Mouse (Mus musculus) intestine, embryonic 14.5 days (tissue): ENCODE data around the gene Gabpa. TPM values are rescaled to one million over a fixed set of nuclear protein-coding genes. Genes with fewer than 3 reads are reported as not detected.

Experiments used
- ATAC-seq: fragments of 200-750 bp; cut with Nextera tagmentation; replicated peaks from 2 replicates; pipeline ENCODE4 v1.8.0; 2017; ENCODE audit warnings: low read depth, moderate number of reproducible peaks, moderate TSS enrichment, moderate library complexity; ENCODE audit not compliant: low FRiP score, low TSS enrichment
- DNase-seq: peaks from one replicate; pipeline ENCODE4 v3.0.0-alpha.2; 2018; ENCODE audit warnings: low spot score
- H3K27ac ChIP-seq: fragments of 300-500 bp; sonication (generic); 2 replicates; pipeline ENCODE4 v1.5.1; 2014; ENCODE audit warnings: low read depth, mild to moderate bottlenecking, control low read depth
- H3K27me3 ChIP-seq: fragments of 300-500 bp; sonication (generic); replicated peaks from 2 replicates; pipeline ENCODE4 v1.6.1; 2014; ENCODE audit warnings: low read length, control low read depth; ENCODE audit not compliant: control insufficient read depth, insufficient read depth
- H3K36me3 ChIP-seq: fragments of 300-500 bp; sonication (generic); 2 replicates; pipeline ENCODE4 v1.6.1; 2014; ENCODE audit warnings: low read length, control low read depth; ENCODE audit not compliant: control insufficient read depth, insufficient read depth
- H3K4me1 ChIP-seq: fragments of 300-500 bp; sonication (generic); replicated peaks from 2 replicates; pipeline ENCODE4 v1.6.1; 2014; ENCODE audit warnings: low read length, control low read depth, mixed read lengths; ENCODE audit not compliant: control insufficient read depth, insufficient read depth
- H3K4me2 ChIP-seq: fragments of 300-500 bp; sonication (generic); 2 replicates; pipeline ENCODE4 v1.6.1; 2014; ENCODE audit warnings: low read length
- H3K4me3 ChIP-seq: fragments of 300-500 bp; sonication (generic); 2 replicates; pipeline ENCODE4 v1.5.1; 2014; ENCODE audit warnings: low read depth, low read length, control low read depth, mixed read lengths
- H3K9ac ChIP-seq: fragments of 300-500 bp; sonication (generic); 2 replicates; pipeline ENCODE4 v1.6.1; 2014; ENCODE audit warnings: mild to moderate bottlenecking, low read length
- H3K9me3 ChIP-seq: fragments of 300-500 bp; sonication (generic); 2 replicates; pipeline ENCODE4 v1.6.1; 2016; ENCODE audit warnings: low read length, control low read depth; ENCODE audit not compliant: control insufficient read depth
- WGBS: fragments of 180-500 bp; shearing (Covaris S2); extraction: QIAGEN DNeasy Blood & Tissue Kit; methylation state at CpG from one replicate; pipeline ENCODE4 v1.1.7; 2014; 5-methylcytosine and 5-hydroxymethylcytosine counted together
- polyA plus RNA-seq: library from polyadenylated mRNA; unstranded; fragments of >200 nt; fragmentation: Nextera tagmentation; extraction: Ambion mirVana; gene quantifications from 2 replicates; pipeline ENCODE4 v1.2.1, GENCODE M21; 2014

Gene Gabpa
- polyA plus RNA-seq, 1 experiment from 2014 or later = 31.9 TPM

- Histone ChIP-seq H3K4me1 (peaks cover 4% of the 10 kb centered on the region; the same call in 1 of the 2 replicates), H3K9me3 (no peaks in the 10 kb centered on the region), H3K27me3 (no peaks in the 10 kb centered on the region), H3K4me3 (no peak overlapping the region), H3K9ac (no peak overlapping the region), H3K36me3 (peaks cover 49% of the 10 kb centered on the region), H3K4me2 (no peak overlapping the region), H3K27ac (no peak overlapping the region)
- DNase-seq (no peak), ATAC-seq (no peak)
- WGBS = 96% methylated on average over 5 of the region's 5 CpGs
These were observed 2.0 kb upstream of the Gabpa start for GRCm38 (mm10) chr16:84832736-84833135.

- Histone ChIP-seq H3K9ac (peak overlapping the region; percentile 96), H3K9me3 (no peaks in the 10 kb centered on the region), H3K27me3 (no peaks in the 10 kb centered on the region), H3K27ac (peak overlapping the region; percentile 98), H3K36me3 (peaks cover 38% of the 10 kb centered on the region), H3K4me3 (peak overlapping the region; percentile 67), H3K4me2 (peak overlapping the region; percentile 73), H3K4me1 (peaks cover 4% of the 10 kb centered on the region; the same call in 1 of the 2 replicates)
- ATAC-seq (no peak), DNase-seq (no peak)
- 1% methylated on average over 22 of the region's 22 CpGs for WGBS
These were observed 381 bp upstream of the Gabpa start for GRCm38 (mm10) chr16:84834344-84834743.

GRCm38 (mm10) chr16:84835441-84835822 lies 707 bp downstream of the Gabpa start, which contains the start of gene Atp5j:
Atp5j (minus strand) TSS chr16:84835625.
- WGBS = under 1% methylated on average over 55 of the region's 57 CpGs
- DNase-seq (peak; percentile 87), ATAC-seq (peak; percentile 65)
- no peaks in the 10 kb centered on the region for H3K9me3 ChIP-seq
- H3K4me3 ChIP-seq = peak within 1 kb of the TSS; percentile 67
- H3K4me1 ChIP-seq = peaks cover 4% of the 10 kb centered on the region; the same call in 1 of the 2 replicates
- peak within 1 kb of the TSS; percentile 96 for H3K9ac ChIP-seq
- H3K36me3 ChIP-seq = peaks cover 36% of the 10 kb centered on the region
- H3K4me2 ChIP-seq = peak within 1 kb of the TSS; percentile 73
- peak within 1 kb of the TSS; percentile 98 for H3K27ac ChIP-seq
- no peaks in the 10 kb centered on the region for H3K27me3 ChIP-seq

GRCm38 (mm10) chr16:84835823-84836743 lies 1.4 kb downstream of the Gabpa start:
- 5% methylated on average over 29 of the region's 29 CpGs for WGBS

GRCm38 (mm10) chr16:84838576-84838975 lies 3.9 kb downstream of the Gabpa start:
- peaks cover 34% of the 10 kb centered on the region for H3K36me3 ChIP-seq
- no peak overlapping the region for H3K4me3 ChIP-seq
- no peak overlapping the region for H3K9ac ChIP-seq
- no peak overlapping the region for H3K27ac ChIP-seq
- no peak for ATAC-seq
- H3K4me2 ChIP-seq = no peak overlapping the region
- no peaks in the 10 kb centered on the region for H3K9me3 ChIP-seq
- WGBS = 74% methylated on average over 2 of the region's 2 CpGs
- H3K27me3 ChIP-seq = no peaks in the 10 kb centered on the region
- no peaks in the 10 kb centered on the region; the same call in 1 of the 2 replicates for H3K4me1 ChIP-seq
- no peak for DNase-seq

More at GRCm38 (mm10) chr16:84835823-84836743, 1.4 kb downstream of the Gabpa start:
- Histone ChIP-seq H3K27me3 (no peaks in the 10 kb centered on the region), H3K9ac (peak overlapping the region; percentile 96), H3K9me3 (no peaks in the 10 kb centered on the region), H3K27ac (peak overlapping the region; percentile 98), H3K36me3 (peaks cover 36% of the 10 kb centered on the region), H3K4me1 (peaks cover 4% of the 10 kb centered on the region; the same call in 1 of the 2 replicates), H3K4me3 (peak overlapping the region; percentile 67), H3K4me2 (peak overlapping the region; percentile 73)
- peak; percentile 81 for DNase-seq
- peak; percentile 8; the same call in 1 of the 2 replicates for ATAC-seq

- ATAC-seq (no peak), DNase-seq (no peak)
- Histone ChIP-seq H3K4me1 (no peaks in the 10 kb centered on the region), H3K4me2 (no peak overlapping the region), H3K9ac (no peak overlapping the region), H3K9me3 (no peaks in the 10 kb centered on the region), H3K4me3 (no peak overlapping the region), H3K36me3 (peaks cover 93% of the 10 kb centered on the region), H3K27me3 (no peaks in the 10 kb centered on the region), H3K27ac (no peak overlapping the region)
- 87% methylated on average over 6 of the region's 6 CpGs for WGBS
These were observed 18.8 kb downstream of the Gabpa start for GRCm38 (mm10) chr16:84853492-84853891.

- H3K4me3 ChIP-seq = no peak overlapping the region
- WGBS = 86% methylated on average over 8 of the region's 8 CpGs
- no peaks in the 10 kb centered on the region for H3K9me3 ChIP-seq
- DNase-seq = no peak
- no peaks in the 10 kb centered on the region for H3K27me3 ChIP-seq
- H3K27ac ChIP-seq = no peak overlapping the region
- ATAC-seq = no peak
- H3K4me2 ChIP-seq = no peak overlapping the region
- H3K36me3 ChIP-seq = peaks cover 32% of the 10 kb centered on the region
- H3K4me1 ChIP-seq = no peaks in the 10 kb centered on the region
- no peak overlapping the region for H3K9ac ChIP-seq
These were observed 29.9 kb downstream of the Gabpa start for GRCm38 (mm10) chr16:84864656-84865055.

- no peaks in the 10 kb centered on the region; the same call in 1 of the 2 replicates for H3K4me1 ChIP-seq
- no peaks in the 10 kb centered on the region for H3K9me3 ChIP-seq
- H3K4me2 ChIP-seq = no peak overlapping the region
- WGBS = 80% methylated on average over 8 of the region's 8 CpGs
- H3K36me3 ChIP-seq = no peaks in the 10 kb centered on the region
- H3K27me3 ChIP-seq = no peaks in the 10 kb centered on the region
- no peak for DNase-seq
- H3K4me3 ChIP-seq = no peak overlapping the region
- no peak overlapping the region for H3K9ac ChIP-seq
- no peak overlapping the region for H3K27ac ChIP-seq
- no peak for ATAC-seq
These were observed 39.1 kb downstream of the Gabpa start for GRCm38 (mm10) chr16:84873805-84874204.
